Mouse (Mus musculus) central nervous system, embryonic 14 days (tissue): ENCODE measurements around the gene Nos2. TPM values are rescaled to one million over a fixed set of nuclear protein-coding genes. Genes with fewer than 3 reads are reported as not detected.

Experiments used
- polyA plus RNA-seq: library from polyadenylated mRNA; depleted of rRNA; stranded (reverse); fragments of >200 nt; gene quantifications from 2 replicates; pipeline ENCODE4 v1.2.3, GENCODE M21; 2012; rRNA removed

The Nos2 gene
- polyA plus RNA-seq: 1.0 and 1.8 TPM in 2 replicates

GRCm38 (mm10) chr11:78920411-78920939, at the start of gene Nos2:
Gene Nos2 (plus strand): TSS chr11:78920787.

GRCm38 (mm10) chr11:78984483-78985177, 64.0 kb downstream of the Nos2 start, which contains the start of gene Lgals9:
Gene Lgals9 (minus strand): TSS chr11:78984946.

Other genes starting within 250 kb of the Nos2 start
- 33.9 and 41.3 TPM in 2 replicates for gene Nlk, start 223.4 kb upstream of the Nos2 start, polyA plus RNA-seq
- gene Ccnq, start 169.1 kb upstream of the Nos2 start, polyA plus RNA-seq: 37.7 and 42.1 TPM in 2 replicates
- 15.0 and 15.7 TPM in 2 replicates for gene Lyrm9, start 94.2 kb upstream of the Nos2 start, polyA plus RNA-seq
- 13.7 and 19.5 TPM in 2 replicates for gene Lgals9, start 64.2 kb downstream of the Nos2 start, polyA plus RNA-seq
- 18.7 and 19.6 TPM in 2 replicates for gene Ksr1, start 225.6 kb downstream of the Nos2 start, polyA plus RNA-seq